In genomic region chr16:11269808-11270207, GRCm38 (mm10) we compare ENCODE assay signal across 28 mouse cellular contexts. TPM values are rescaled to one million over a fixed set of nuclear protein-coding genes. Genes with fewer than 3 reads are reported as not detected.
DNase-seq lines count a peak whose midpoint lies in the region; ATAC-seq lines count a peak whose summit lies in the region.
"Had no signal": no experiment of that assay in that cellular context is flagged by ENCODE, and none has a peak within 500 bp of the region (broad histone marks: within the 10 kb centered on the region; RNA-seq: fewer than 3 reads in every experiment).

No protein-coding gene starts in this region.

- no peaks in the 10 kb centered on the region for H3K9me3 ChIP-seq in liver, embryonic 13.5 days (replicated peaks)
- no peaks in the 10 kb centered on the region for H3K9me3 ChIP-seq in hindbrain, embryonic 12.5 days (replicated peaks)
- H3K9me3 ChIP-seq: forebrain, embryonic 12.5 days; heart, embryonic 15.5 days; limb, embryonic 15.5 days; midbrain, embryonic 13.5 days; neural tube, embryonic 12.5 days had no signal

- H3K9ac ChIP-seq in liver, embryonic 13.5 days: 0 out of 2 replicates have a peak overlapping the region, but pooled peaks have one; percentile 47
- H3K9ac ChIP-seq in hindbrain, embryonic 12.5 days: no peak overlapping the region
- H3K9ac ChIP-seq: forebrain, embryonic 12.5 days; heart, embryonic 15.5 days; limb, embryonic 15.5 days; midbrain, embryonic 13.5 days; neural tube, embryonic 12.5 days had no signal

- no peaks in the 10 kb centered on the region for H3K36me3 ChIP-seq in liver, embryonic 13.5 days
- H3K36me3 ChIP-seq in hindbrain, embryonic 12.5 days: no peaks in the 10 kb centered on the region
- H3K36me3 ChIP-seq: forebrain, embryonic 12.5 days; heart, embryonic 15.5 days; limb, embryonic 15.5 days; midbrain, embryonic 13.5 days; neural tube, embryonic 12.5 days had no signal

- 44% methylated on average over 6 of the region's 6 CpGs for WGBS in liver, embryonic 13.5 days (ENCODE audit: insufficient replicate concordance)
- 35% methylated on average over 6 of the region's 6 CpGs for WGBS in hindbrain, embryonic 12.5 days

- peak; percentile 57 for DNase-seq in embryo, embryonic 10 days (ENCODE audit: low spot score)
- DNase-seq in embryo, embryonic 9.5 days (ENCODE audit: extremely low spot score): no peak
- peak; percentile 18 for DNase-seq in lung, adult 18-20 months
- DNase-seq in lung, postnatal 4 days: no peak
- peak; percentile 47 for DNase-seq in embryo, embryonic 10.5 days (ENCODE audit: low spot score)
- no peak for DNase-seq in liver, embryonic 13.5 days
- no peak for DNase-seq in gastrocnemius, postnatal 14 days
- DNase-seq: adrenal gland, postnatal 14 days; cerebellum, adult 11 months; cerebellum, postnatal 10 days; kidney, adult 2 months; kidney, postnatal 10 days; layer of hippocampus, adult 9-11 months; right cerebral cortex, postnatal 4 days; thymus, postnatal 14 days had no signal

- H3K27ac ChIP-seq in liver, embryonic 13.5 days: peak overlapping the region; percentile 93
- H3K27ac ChIP-seq in hindbrain, embryonic 12.5 days: no peak overlapping the region
- H3K27ac ChIP-seq: forebrain, embryonic 12.5 days; heart, embryonic 15.5 days; limb, embryonic 15.5 days; midbrain, embryonic 13.5 days; neural tube, embryonic 12.5 days had no signal

- intact Hi-C loops in gastrocnemius, postnatal 14 days (cut with DNase I; ENCODE audit: low total_unique reads): loop anchor here (10.0 kb wide), 1 partner anchor 135 kb away; no protein-coding TSS in a partner anchor

- no peaks in the 10 kb centered on the region for H3K27me3 ChIP-seq in liver, embryonic 13.5 days
- H3K27me3 ChIP-seq in hindbrain, embryonic 12.5 days: no peaks in the 10 kb centered on the region
- H3K27me3 ChIP-seq: heart, embryonic 15.5 days; limb, embryonic 15.5 days; midbrain, embryonic 13.5 days; neural tube, embryonic 12.5 days; Patski had no signal

- H3K4me2 ChIP-seq in liver, embryonic 13.5 days: no peak overlapping the region
- H3K4me2 ChIP-seq in hindbrain, embryonic 12.5 days (replicated peaks): no peak overlapping the region
- H3K4me2 ChIP-seq: forebrain, embryonic 12.5 days; heart, embryonic 15.5 days; limb, embryonic 15.5 days; midbrain, embryonic 13.5 days; neural tube, embryonic 12.5 days had no signal

- H3K4me1 ChIP-seq in liver, embryonic 13.5 days (replicated peaks): peaks cover 27% of the 10 kb centered on the region
- H3K4me1 ChIP-seq in hindbrain, embryonic 12.5 days: no peaks in the 10 kb centered on the region
- H3K4me1 ChIP-seq: forebrain, embryonic 12.5 days; heart, embryonic 15.5 days; limb, embryonic 15.5 days; midbrain, embryonic 13.5 days; neural tube, embryonic 12.5 days had no signal

- no peak overlapping the region for H3K4me3 ChIP-seq in liver, embryonic 13.5 days (replicated peaks)
- H3K4me3 ChIP-seq in hindbrain, embryonic 12.5 days: no peak overlapping the region
- H3K4me3 ChIP-seq: forebrain, embryonic 12.5 days; heart, embryonic 15.5 days; limb, embryonic 15.5 days; midbrain, embryonic 13.5 days; neural tube, embryonic 12.5 days had no signal

- no peak for ATAC-seq in liver, embryonic 13.5 days (ENCODE audit: low read depth)
- ATAC-seq in hindbrain, embryonic 12.5 days (ENCODE audit: low FRiP score): no peak
- ATAC-seq: CD4-positive, CD25-positive, alpha-beta regulatory T cell, adult 4 months; inflammation-experienced regulatory T-cells, adult 6 months; midbrain, embryonic 13.5 days; Patski had no signal

RNA-seq across cellular contexts. Expression of gene Gspt1, which starts 15.7 kb away (rescaled TPM):
- 61.0 and 67.3 TPM in 2 replicates for polyA plus RNA-seq in liver, embryonic 13.5 days (2015; fragmentation: Nextera tagmentation; extraction: Ambion mirVana)
- 10 to 100 TPM; 62.9 to 67.7 TPM for total RNA-seq in gastrocnemius, postnatal 14 days (2021)
- 98.4 and 109 TPM in 2 replicates for polyA plus RNA-seq in hindbrain, embryonic 12.5 days (2016; fragmentation: Nextera tagmentation; extraction: Ambion mirVana)

RNA-seq across cellular contexts. Expression of gene Tnfrsf17, which starts 43.8 kb away (rescaled TPM):
- polyA plus RNA-seq in liver, embryonic 13.5 days (2015; fragmentation: Nextera tagmentation; extraction: Ambion mirVana): not detected in 2 replicates
- total RNA-seq in gastrocnemius, postnatal 14 days (2021): not detected
- not detected in 2 replicates for polyA plus RNA-seq in hindbrain, embryonic 12.5 days (2016; fragmentation: Nextera tagmentation; extraction: Ambion mirVana)
- total RNA-seq: adrenal gland, postnatal 14 days; gastrocnemius, adult 8-10 months; heart, adult 18-20 months had no signal
- polyA plus RNA-seq: CD4-positive, CD25-positive, alpha-beta regulatory T cell, adult 4 months; embryonic facial prominence, embryonic 11.5 days; forebrain, embryonic 12.5 days; inflammation-experienced regulatory T-cells, adult 6 months; neural tube, embryonic 12.5 days; Patski; stomach, embryonic 16.5 days had no signal

RNA-seq across cellular contexts. Expression of gene Snx29, which starts 52.9 kb away (rescaled TPM):
- 3.4 and 4.4 TPM in 2 replicates for polyA plus RNA-seq in liver, embryonic 13.5 days (2015; fragmentation: Nextera tagmentation; extraction: Ambion mirVana)
- 1 to 10 TPM; 8.4 to 9.5 TPM for total RNA-seq in gastrocnemius, postnatal 14 days (2021)
- 19.0 and 19.2 TPM in 2 replicates for polyA plus RNA-seq in hindbrain, embryonic 12.5 days (2016; fragmentation: Nextera tagmentation; extraction: Ambion mirVana)

Comparison
In these comparisons a context has a peak if more than half of its experiments do, and no peak if none do; other contexts are left out.
1. DNase-seq: peak in embryo, embryonic 10 days (single experiment), lung, adult 18-20 months (2 of 2) and embryo, embryonic 10.5 days (single experiment); none in embryo, embryonic 9.5 days (single experiment), lung, postnatal 4 days (0 of 2), liver, embryonic 13.5 days (single experiment) and gastrocnemius, postnatal 14 days (single experiment).